Mouse (Mus musculus): ENCODE results near the gene Scarf2.

Scarf2 gene

GRCm38 (mm10) chr16:17799584-17799983, 2.5 kb downstream of the Scarf2 start:
- DNase-seq, result no peak

DNA sequence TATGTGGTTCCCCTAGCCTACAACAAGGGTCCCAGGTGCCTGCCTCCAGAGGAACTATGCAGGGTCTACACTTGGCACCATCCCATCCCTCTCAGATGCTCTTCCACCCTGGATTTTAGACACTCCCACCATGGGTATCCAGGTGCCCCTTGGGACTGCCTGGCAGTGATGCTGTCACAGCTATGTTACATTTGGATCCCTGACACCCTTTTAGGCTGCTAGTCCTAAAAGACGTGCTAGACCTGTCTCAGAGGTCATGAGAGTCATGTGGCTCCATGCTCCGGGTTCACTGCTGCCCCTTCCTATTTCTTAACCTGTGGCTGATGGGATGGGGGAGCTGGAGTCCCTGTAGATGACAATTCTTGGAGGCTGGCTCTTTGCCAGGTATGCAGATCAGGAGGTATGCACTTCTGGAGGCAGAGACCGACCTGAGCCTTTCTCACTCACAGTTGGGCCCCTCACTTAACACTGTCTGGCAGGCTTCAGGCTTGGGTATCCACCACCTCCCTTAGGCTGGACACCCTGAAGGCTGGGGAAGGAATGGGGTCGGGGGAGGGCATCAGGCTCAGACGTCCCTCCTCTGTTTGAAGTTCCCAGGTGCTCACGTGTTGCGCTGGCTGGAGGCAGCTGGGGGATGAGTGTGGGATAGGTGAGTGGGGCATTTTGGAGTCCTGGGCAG, 4.8 kb downstream of the Scarf2 start:
- DNase-seq, result no peak

- no peak for DNase-seq
These were observed 5.4 kb downstream of the Scarf2 start for GRCm38 (mm10) chr16:17802456-17802838.

- DNase-seq, result peak; percentile 52 to 59
These were observed 6.0 kb downstream of the Scarf2 start for GRCm38 (mm10) chr16:17802839-17803674.

DNA sequence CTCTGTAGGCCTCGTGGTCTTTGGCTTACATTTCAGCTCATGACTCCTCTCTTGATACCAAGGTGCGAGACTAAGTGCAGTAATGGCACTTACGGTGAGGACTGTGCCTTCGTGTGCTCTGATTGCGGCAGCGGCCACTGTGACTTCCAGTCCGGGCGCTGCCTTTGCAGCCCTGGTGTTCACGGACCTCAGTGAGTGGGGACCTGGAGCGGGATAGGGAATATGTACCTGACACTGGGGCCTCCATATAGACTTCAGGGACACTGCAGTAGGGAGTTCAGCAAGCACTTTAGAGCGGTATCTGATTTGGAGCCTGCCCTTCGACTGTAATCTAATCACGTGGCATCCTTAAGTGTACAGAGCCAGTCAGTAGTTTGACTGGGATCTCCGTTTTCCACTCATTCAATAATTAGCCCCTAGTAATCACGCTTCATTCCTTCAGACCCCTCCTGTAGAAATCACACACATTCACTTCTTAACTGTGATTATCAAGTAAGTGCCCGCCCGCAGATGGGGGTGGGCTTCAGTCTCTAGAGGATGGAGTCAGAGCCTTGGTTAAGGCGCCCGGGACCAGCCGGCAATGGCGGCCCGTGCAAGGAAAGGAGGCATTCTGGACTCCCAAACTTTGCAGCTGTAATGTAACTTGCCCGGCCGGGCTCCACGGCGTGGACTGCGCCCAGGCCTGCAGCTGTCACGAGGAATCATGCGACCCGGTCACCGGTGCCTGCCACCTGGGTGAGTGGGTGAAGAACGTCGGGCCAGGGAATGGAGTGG, 6.8 kb downstream of the Scarf2 start:
- DNase-seq, result peak in 1 of 2 experiments; percentile 25

DNA sequence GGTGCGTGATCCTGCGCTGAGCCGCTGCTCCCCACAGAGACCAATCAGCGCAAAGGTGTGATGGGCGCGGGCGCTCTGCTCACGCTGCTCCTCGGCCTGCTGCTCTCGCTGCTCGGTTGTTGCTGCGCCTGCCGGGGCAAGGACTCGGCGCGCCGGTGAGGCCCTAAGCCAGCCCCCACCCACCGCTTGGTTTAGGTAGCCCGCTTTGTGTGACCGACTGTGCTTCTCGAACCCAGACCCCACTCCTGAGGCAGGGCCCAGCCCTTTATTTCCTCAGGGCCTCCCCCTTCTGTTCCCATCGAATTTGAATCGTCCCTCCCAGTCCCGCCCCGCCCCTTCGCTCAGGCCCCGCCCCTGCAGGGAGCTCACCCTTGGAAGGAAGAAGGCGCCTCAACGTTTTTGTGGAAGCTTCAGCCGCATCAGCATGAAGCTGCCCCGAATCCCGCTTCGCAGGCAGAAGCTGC, 7.4 kb downstream of the Scarf2 start:
- peak; percentile 36 to 45 for DNase-seq

- DNase-seq, result peak; percentile 16 to 18
These were observed 7.9 kb downstream of the Scarf2 start for GRCm38 (mm10) chr16:17804982-17805381.

DNA sequence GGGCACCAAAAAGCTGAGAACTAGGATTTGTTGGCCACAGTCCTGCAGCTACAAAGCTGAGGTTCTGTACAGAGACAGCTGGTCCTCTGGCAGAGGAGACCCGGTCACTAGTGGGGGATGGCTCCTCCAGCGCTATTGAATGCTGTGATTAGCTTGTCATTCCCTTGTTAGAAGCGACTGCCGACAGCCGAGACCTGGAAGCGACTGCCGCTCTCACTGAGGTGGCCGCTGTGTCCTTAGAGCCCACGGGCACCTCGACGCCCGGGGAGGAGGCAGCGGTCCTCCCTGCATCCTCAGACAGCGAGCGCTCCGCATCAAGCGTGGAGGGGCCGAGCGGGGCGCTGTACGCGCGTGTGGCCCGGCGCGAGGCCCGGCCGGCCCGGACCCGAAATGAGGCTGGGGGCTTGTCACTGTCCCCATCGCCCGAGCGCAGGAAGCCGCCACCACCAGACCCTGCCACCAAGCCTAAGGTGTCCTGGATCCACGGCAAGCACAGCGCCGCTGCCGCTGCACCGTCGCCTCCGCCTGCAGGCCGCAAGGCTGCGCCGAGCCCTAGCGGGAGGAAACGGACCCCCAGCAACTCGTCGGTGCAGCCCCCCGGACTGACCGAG, 9.6 kb downstream of the Scarf2 start:
- peak; percentile 39 to 55 for DNase-seq

GRCm38 (mm10) chr16:17807192-17808009, 10.3 kb downstream of the Scarf2 start:
- DNase-seq, result peak; percentile 88 to 89

GRCm38 (mm10) chr16:17809125-17809524, 12.0 kb downstream of the Scarf2 start:
- DNase-seq, result no peak

- no peak for DNase-seq
These were observed 12.6 kb downstream of the Scarf2 start for GRCm38 (mm10) chr16:17809711-17810110.

DNA sequence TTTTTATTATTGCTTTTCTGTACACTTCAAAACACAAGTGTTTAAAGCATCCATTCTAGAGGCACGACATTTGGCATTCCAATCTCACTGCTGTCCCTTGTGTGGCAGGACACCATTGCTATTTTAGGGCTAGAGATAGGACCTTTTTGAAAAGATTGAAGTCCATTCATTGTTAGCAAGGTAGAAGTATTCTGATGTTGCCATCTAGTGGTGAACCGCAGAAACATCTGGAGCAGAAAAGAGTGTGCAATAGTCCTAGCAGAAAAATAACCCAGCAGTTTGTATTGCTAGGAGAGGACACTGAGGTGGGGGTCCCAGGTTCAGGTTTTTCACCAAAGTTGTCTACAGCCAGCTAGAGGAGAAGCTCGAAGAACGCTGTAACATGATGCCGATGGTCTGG, 15.0 kb downstream of the Scarf2 start:
- peak; percentile 44 to 53 for DNase-seq

DNA sequence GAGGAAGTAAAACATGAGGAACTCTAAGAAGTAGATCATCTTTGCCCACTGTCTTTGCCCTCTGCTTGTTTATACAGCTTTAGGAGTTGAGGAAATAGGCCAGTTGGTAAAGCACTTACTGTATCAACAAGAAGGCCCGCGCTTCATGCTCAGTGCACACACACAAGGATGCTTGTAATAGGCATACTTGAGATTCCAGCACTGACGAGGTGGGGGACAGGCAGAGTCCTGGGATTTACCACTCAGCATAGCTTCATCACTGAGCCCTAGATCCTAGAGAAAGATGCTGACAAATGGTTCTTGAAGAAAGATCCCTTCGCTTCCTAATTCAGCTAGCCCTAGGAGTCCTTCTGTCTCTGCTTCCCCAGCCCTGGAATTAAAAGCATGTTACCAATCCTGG, 16.1 kb downstream of the Scarf2 start:
- DNase-seq, result no peak

DNA sequence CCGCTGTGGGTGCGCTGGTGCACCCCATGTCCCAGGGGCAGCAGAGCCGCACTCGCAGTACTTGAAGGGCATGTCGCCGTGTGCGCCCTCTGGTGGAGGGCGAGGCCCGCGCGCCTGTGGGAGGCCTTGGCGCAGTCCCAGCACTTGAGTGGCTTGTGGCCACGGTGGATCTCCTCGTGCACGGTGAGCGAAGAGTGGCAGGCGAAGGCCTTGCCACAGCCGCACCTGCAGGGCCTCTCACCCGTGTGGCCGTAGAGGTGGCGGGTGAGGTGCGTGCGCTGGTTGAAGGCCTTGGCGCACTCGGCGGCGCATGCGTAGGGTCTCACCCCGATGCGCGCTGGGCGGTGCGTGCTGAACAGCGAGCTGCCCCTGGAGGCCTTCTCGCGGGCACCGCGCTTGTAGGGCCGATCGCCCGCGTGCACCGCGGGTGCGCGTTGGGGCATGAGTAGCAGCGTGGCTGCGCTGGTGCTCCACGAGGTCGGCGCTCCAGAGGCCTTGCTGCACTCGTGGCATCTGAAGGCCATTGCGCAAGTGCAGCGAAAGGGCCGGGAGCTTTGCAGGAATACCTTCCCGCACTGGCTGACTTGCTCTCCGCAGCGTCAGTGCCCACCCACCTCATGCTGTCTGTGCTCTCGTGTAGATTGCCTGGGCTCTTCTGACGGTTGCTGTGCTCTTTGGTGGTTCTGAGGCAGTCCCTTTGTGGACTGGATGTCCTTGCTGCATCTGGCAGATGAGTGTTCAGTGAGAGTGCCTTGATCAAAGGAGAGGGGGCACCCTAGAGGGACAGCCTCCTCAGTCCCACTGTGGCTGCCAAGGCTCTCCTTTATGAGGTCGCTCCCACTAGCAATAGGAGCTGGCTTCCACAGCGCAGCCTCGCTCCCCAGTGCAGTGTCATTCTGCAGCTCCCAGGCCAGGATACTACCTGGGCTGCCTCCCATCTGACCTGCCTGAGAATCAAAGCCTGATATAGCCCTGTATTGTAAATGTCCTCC, 18.6 kb downstream of the Scarf2 start:
- peak; percentile 73 to 74 for DNase-seq

DNA sequence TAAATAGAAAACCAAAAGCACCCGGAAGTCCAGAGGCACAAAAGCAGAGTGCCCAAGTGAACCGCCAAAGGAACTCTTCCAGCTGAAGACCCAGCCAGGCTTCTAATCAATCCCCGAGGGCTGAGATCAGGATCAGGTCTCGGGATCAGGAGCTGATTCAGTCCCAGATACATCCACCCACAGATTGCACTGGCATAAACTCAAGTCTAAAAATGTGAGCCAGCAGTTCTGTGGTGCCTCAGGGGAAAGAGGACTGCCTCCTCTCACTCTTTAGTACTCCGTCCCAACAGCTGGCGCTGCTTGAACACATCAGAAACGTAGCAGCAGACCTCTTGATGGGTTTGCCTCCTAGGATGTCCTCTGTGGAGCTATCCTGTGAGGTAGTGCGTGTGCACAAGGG, 19.4 kb downstream of the Scarf2 start:
- DNase-seq, result no peak

GRCm38 (mm10) chr16:17826500-17826899, 29.4 kb downstream of the Scarf2 start:
- no peak for DNase-seq

GRCm38 (mm10) chr16:17828229-17828628, 31.1 kb downstream of the Scarf2 start:
- no peak for DNase-seq

- no peak for DNase-seq
These were observed 31.8 kb downstream of the Scarf2 start for GRCm38 (mm10) chr16:17828867-17829266.

GRCm38 (mm10) chr16:17830385-17831178, 33.5 kb downstream of the Scarf2 start:
- no peak for DNase-seq

DNA sequence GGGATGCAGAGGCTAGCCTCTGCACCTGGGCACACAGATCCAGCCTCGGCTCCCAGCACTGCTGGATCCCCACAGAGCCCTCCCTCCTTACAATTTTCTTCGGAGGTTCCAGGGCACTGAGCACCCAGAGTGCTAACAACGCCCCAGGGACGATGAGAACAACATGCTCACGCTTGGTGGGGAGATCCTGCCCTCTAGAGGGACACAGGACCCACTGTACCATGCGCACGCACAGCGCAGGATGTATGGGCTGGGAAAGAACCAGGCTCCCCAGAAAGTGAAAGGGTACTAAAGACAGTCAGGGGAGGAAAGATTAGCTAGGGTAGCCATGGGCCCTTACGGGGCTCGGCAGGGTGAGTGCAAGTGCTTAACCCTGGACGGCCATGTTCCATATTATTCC, 34.7 kb downstream of the Scarf2 start:
- no peak for DNase-seq
